Mouse (Mus musculus) limb, embryonic 14.5 days (tissue): ENCODE measurements around the gene Numb. TPM values are rescaled to one million over a fixed set of nuclear protein-coding genes. Genes with fewer than 3 reads are reported as not detected.

ENCODE experiments used
- ATAC-seq: fragments of 200-750 bp; cut with Nextera tagmentation; 2 replicates; pipeline ENCODE4 v1.8.0; 2017; ENCODE audit warnings: low read depth, moderate number of reproducible peaks, moderate TSS enrichment; ENCODE audit not compliant: low FRiP score
- DNase-seq: peaks from one replicate; pipeline ENCODE4 v3.0.0-alpha.2; 2015; ENCODE audit warnings: low spot score
- H3K27ac ChIP-seq: fragments of 300-500 bp; sonication (generic); replicated peaks from 2 replicates; pipeline ENCODE4 v1.5.1; 2014; ENCODE audit warnings: low read depth, mild to moderate bottlenecking, low read length, moderate library complexity, mixed read lengths
- H3K27me3 ChIP-seq: fragments of 300-500 bp; sonication (generic); 2 replicates; pipeline ENCODE4 v1.6.1; 2014; ENCODE audit warnings: low read length, mixed read lengths; ENCODE audit not compliant: control insufficient read depth, insufficient read depth
- H3K36me3 ChIP-seq: fragments of 300-500 bp; sonication (generic); 2 replicates; pipeline ENCODE4 v1.6.1; 2014; ENCODE audit warnings: mild to moderate bottlenecking, low read length, moderate library complexity, mixed read lengths; ENCODE audit not compliant: control insufficient read depth, insufficient read depth
- H3K4me1 ChIP-seq: fragments of 300-500 bp; sonication (generic); 2 replicates; pipeline ENCODE4 v1.6.1; 2014; ENCODE audit warnings: antibody characterized with exemption, low read length, mixed read lengths; ENCODE audit not compliant: control insufficient read depth, insufficient read depth
- H3K4me2 ChIP-seq: fragments of 300-500 bp; sonication (generic); replicated peaks from 2 replicates; pipeline ENCODE4 v1.6.1; 2014; ENCODE audit warnings: low read depth, mild to moderate bottlenecking, low read length, moderate library complexity; ENCODE audit not compliant: severe bottlenecking
- H3K4me3 ChIP-seq: fragments of 300-500 bp; sonication (generic); replicated peaks from 2 replicates; pipeline ENCODE4 v1.5.1; 2014; ENCODE audit warnings: low read length
- H3K9ac ChIP-seq: fragments of 300-500 bp; sonication (generic); 2 replicates; pipeline ENCODE4 v1.6.1; 2014; ENCODE audit warnings: mild to moderate bottlenecking, low read depth, low read length, moderate library complexity; ENCODE audit not compliant: severe bottlenecking
- H3K9me3 ChIP-seq: fragments of 300-500 bp; sonication (generic); 2 replicates; pipeline ENCODE4 v1.6.1; 2016; ENCODE audit warnings: low read length; ENCODE audit not compliant: control insufficient read depth
- POLR2A ChIP-seq: fragments of 200-500 bp; IDR thresholded peaks from 2 replicates; pipeline ENCODE4 v1.8.0; 2012; ENCODE audit warnings: inconsistent platforms, mild to moderate bottlenecking, moderate library complexity, borderline replicate concordance; ENCODE audit not compliant: insufficient read depth, insufficient read length; ENCODE audit errors: extremely low read depth
- WGBS: fragments of 180-500 bp; shearing (Covaris S2); extraction: QIAGEN DNeasy Blood & Tissue Kit; methylation state at CpG from one replicate; pipeline ENCODE4 v1.1.7; 2014; 5-methylcytosine and 5-hydroxymethylcytosine counted together
- polyA plus RNA-seq, 2 experiments: library from polyadenylated mRNA; depleted of rRNA in 1 of 2; stranded (reverse) in 1 of 2; unstranded in 1 of 2; fragments of >200 nt; fragmentation: Nextera tagmentation in 1 of 2; extraction: Ambion mirVana in 1 of 2; gene quantifications; 2 replicates each; pipeline versions ENCODE4 v1.2.1 to v1.2.3; 2012 to 2014

Gene Numb
- polyA plus RNA-seq, 2 experiments: 31.3 to 53.8 TPM

DNA sequence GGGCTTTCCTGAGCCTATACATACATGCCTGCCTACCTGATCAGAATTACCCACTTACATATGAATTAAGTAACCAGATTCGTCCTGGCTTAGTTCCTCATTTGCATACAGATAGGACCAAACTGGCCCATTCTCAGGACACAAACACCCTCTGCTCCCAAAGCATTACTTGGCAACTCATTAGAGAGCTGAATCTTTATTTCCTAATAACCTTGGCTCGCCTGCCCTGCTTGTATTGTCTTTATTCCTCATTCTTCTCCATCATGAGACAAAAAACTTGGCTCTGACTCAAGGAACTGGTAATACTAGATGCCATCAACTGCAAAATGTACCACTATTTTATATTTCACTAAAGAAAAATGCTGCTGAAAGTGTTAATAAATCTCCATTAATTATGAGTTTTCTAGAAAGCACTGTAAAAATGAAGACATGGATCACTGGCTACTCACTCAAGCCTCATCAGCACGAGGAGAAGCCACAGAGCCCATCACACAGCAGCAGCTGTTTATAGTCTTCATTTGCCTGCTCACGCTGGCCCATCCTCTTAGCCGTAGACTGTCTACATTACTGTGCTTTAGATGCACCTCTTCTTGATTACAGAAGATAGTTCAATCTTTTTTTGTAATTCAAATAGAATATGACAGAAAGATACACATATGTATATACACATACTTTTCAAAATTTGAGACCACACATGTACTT, 69.1 kb downstream of the Numb start:
- DNase-seq: no peak
- TF ChIP-seq POLR2A: no peak
- H3K4me2 ChIP-seq: no peak overlapping the region
- no peak overlapping the region for H3K9ac ChIP-seq
- H3K9me3 ChIP-seq: no peaks in the 10 kb centered on the region
- no peak overlapping the region for H3K4me3 ChIP-seq
- no peak for ATAC-seq
- no peaks in the 10 kb centered on the region for H3K4me1 ChIP-seq
- 80% methylated on average over 5 of the region's 5 CpGs for WGBS
- no peaks in the 10 kb centered on the region for H3K27me3 ChIP-seq
- no peak overlapping the region for H3K27ac ChIP-seq
- H3K36me3 ChIP-seq: 0 out of 2 replicates have a peak, but pooled peaks cover 5% of the 10 kb centered on the region

DNA sequence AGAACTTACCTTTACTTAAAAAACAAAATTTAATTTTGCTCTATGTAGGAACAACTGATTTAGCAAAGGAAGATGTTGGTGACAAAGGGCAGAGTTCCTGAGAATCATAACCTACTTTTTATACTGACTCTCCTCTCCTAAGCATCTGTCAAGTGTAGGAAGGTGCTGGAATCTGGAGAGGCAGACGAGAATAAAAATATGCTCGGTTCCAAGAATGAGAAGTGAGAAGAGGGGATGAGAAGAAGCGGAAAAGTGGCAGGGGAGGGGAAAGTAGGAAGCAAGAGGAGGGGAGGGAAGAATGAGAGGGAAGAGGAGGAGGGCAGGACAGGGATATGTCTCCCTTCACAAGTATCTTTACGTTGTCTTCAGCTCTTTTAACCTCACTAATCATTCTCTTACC, 71.4 kb downstream of the Numb start:
- no peaks in the 10 kb centered on the region for H3K9me3 ChIP-seq
- DNase-seq: no peak
- no peak for TF ChIP-seq POLR2A
- no peak overlapping the region for H3K4me3 ChIP-seq
- H3K27ac ChIP-seq: no peak overlapping the region
- ATAC-seq: no peak
- no peaks in the 10 kb centered on the region for H3K4me1 ChIP-seq
- no peak overlapping the region for H3K4me2 ChIP-seq
- 81% methylated on average over 4 of the region's 4 CpGs for WGBS
- H3K9ac ChIP-seq: no peak overlapping the region
- no peaks in the 10 kb centered on the region for H3K27me3 ChIP-seq
- 0 out of 2 replicates have a peak, but pooled peaks cover 5% of the 10 kb centered on the region for H3K36me3 ChIP-seq

DNA sequence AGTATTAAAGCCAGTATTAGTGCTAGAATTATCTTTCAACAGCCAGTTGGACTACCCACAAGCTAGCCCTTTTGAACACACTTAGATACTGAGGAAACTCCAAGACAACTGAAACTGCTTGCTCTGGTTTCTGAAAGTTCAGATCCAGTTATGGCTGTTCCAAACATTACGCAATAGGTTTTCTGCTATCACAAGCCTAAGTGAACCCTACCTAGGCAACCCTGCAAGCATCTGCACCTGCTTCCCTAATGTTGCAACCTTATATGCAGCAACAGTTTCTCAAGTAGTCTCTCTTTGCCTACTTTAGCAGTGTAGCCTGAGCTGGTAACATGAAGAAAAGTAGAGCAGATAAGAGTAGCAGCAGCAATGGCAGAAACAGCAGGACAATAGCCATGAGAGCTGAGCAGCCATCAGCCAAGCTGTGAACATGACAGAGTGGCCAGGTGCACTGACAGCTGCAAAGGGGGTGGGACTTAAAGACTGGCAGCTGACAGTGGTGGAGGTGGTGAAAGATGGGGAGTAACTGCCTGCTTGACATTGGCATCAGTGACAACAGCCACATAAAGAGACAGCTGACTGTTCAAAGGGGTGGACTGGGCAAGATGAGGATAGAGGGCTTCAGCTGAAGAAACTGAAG, 73.0 kb downstream of the Numb start:
- no peaks in the 10 kb centered on the region for H3K4me1 ChIP-seq
- DNase-seq: peak; percentile 26
- no peak overlapping the region for H3K4me3 ChIP-seq
- no peak overlapping the region for H3K9ac ChIP-seq
- 79% methylated on average over 1 of the region's 1 CpGs for WGBS
- H3K27me3 ChIP-seq: no peaks in the 10 kb centered on the region
- no peak overlapping the region for H3K27ac ChIP-seq
- no peak overlapping the region for H3K4me2 ChIP-seq
- 0 out of 2 replicates have a peak, but pooled peaks cover 5% of the 10 kb centered on the region for H3K36me3 ChIP-seq
- TF ChIP-seq POLR2A: no peak
- no peaks in the 10 kb centered on the region for H3K9me3 ChIP-seq
- peak; percentile 67 for ATAC-seq

DNA sequence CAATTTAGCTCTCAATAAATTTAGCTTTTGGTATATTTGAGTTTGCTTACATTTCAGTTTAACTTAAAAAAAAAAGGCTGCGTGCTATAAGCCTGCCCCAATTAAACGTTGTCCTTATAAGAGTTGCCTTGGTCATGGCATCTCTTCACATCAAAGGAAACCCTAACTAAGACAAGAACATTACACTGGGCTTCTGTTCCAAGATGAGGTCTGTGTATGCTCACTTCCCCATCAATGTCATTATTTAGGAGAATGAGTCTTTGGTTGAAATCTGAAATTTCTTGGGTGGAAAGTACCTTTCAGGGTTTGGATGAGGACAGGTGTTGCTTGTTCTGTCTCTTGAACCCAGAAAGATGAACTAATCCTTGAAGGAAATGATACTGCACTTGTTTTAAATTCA, 73.9 kb downstream of the Numb start:
- WGBS: 90% methylated on average over 2 of the region's 2 CpGs
- Histone ChIP-seq H3K4me2 (no peak overlapping the region), H3K27ac (no peak overlapping the region), H3K36me3 (0 out of 2 replicates have a peak, but pooled peaks cover 5% of the 10 kb centered on the region), H3K9ac (no peak overlapping the region), H3K27me3 (no peaks in the 10 kb centered on the region), H3K4me3 (no peak overlapping the region), H3K9me3 (no peaks in the 10 kb centered on the region), H3K4me1 (no peaks in the 10 kb centered on the region)
- no peak for DNase-seq
- no peak for TF ChIP-seq POLR2A
- no peak for ATAC-seq

DNA sequence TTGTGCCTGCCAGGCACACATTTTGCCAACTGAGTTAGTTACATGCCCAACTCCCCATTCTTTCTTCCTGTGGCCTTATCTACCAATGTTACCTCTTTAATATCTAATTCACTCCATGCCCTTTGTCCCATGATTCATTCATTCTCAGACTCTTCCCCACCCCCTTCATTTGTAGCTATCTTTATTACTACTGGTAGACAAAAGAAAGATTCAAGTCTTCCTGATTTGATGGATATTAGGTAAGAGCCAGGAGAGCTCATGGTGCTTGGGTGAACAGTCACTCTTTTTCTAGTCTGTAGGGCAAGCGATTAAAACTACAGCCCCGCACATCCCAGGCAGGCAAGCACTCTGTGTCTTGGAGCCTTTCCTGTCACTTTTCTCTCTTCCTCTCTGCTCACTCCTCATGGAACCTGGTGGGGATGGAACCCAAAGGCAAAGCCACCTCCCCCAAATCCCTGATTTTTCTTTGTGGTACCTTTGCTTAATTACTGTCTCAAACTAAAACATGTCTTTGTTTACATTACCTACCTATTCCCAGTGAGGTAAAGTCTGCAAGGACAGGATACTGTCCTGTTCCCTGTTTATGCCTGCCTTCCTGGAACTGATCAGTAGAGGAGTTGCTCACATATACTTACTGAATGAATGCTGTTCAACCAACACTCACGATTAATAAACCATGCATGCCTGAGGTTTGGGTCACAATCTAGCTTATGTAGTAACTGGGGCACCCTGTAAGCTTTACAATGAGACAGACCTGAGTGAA, 78.9 kb downstream of the Numb start:
- H3K9me3 ChIP-seq: no peaks in the 10 kb centered on the region
- no peak overlapping the region for H3K9ac ChIP-seq
- H3K27ac ChIP-seq: no peak overlapping the region
- 92% methylated on average over 3 of the region's 3 CpGs for WGBS
- peaks cover 23% of the 10 kb centered on the region for H3K36me3 ChIP-seq
- H3K4me2 ChIP-seq: no peak overlapping the region
- ATAC-seq (no peak), DNase-seq (no peak)
- H3K4me1 ChIP-seq: no peaks in the 10 kb centered on the region
- no peaks in the 10 kb centered on the region for H3K27me3 ChIP-seq
- no peak for TF ChIP-seq POLR2A
- H3K4me3 ChIP-seq: no peak overlapping the region
